Mouse (Mus musculus): Measurements from ENCODE around the gene Arhgef3. TPM values are rescaled to one million over a fixed set of nuclear protein-coding genes. Genes with fewer than 3 reads are reported as not detected.

Gene Arhgef3
- total RNA-seq (2012; rRNA removed), result 7.5 and 7.6 TPM in 2 replicates

DNA sequence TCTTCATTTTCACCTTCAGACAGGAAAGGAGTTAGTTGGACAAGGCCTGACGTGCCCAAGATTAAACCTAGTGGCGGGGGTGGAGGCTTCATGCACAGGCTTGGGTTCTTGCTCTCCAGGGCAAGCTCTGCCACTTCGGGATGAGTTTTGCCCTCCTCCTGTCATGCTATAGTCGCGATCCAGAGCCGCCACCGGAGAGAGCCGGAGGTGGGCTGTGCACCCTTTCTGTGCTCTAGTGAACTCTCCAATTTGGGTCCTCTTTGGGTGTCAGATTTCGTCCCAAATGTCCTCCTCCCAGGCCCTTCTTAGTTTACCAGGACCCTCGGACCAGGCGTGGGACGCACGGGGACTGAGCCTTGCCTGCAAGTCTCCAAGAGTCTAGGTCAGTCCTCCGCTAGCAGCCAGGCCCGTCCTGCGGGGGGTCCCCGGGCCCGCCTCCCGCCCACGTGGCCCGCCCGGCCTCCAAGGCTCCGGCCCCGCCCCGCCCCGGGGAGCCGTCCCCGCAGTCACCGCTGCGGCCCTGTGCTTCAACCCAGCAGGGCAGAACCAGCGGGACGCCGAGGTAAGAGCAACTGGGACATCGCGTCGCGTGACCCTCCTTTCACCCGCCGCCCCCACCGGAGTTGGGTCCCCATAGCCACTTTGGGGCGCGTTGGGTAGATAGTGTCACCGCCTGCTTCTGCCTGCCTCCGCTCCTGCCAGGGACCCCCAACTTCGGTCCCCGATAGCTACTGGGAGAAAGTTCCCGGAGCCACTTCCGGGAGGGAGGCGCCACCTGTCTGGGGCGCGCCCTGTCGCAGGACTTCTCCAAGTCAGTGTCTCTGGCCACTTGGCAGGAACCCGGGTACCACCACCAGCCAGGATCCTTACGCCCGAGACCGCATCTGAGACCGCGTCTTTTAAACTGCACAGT, at the start of gene Arhgef3:
TSS of gene Arhgef3 (plus strand) at position 538 of the 913 bp plus-strand sequence.
- H3K4me1 ChIP-seq (ENCODE audit: control insufficient read depth in 2 of 2, insufficient read depth in 2 of 2, low read length in 2 of 2, poor library complexity in 1 of 2), result no peaks in the 10 kb centered on the region
- H3K27ac ChIP-seq (ENCODE audit: insufficient read depth, low read depth, low read length, poor library complexity, severe bottlenecking), result no peak within 1 kb of the TSS
- no peak for DNase-seq (ENCODE audit: low read depth, low spot score)
- peak within 1 kb of the TSS; percentile 71 for H3K4me3 ChIP-seq (ENCODE audit: insufficient read depth in 1 of 2, low read depth in 1 of 2, low read length in 2 of 2, poor library complexity in 1 of 2, severe bottlenecking in 1 of 2)
- H3K36me3 ChIP-seq (ENCODE audit: control insufficient read depth, insufficient read depth, low read length, poor library complexity, severe bottlenecking), result no peaks in the 10 kb centered on the region
- H3K9me3 ChIP-seq (ENCODE audit: control insufficient read depth, insufficient read depth, low read depth, low read length), result no peaks in the 10 kb centered on the region
- TF ChIP-seq CHD2 (IDR thresholded peaks at IDR 0.05; ENCODE audit: low read depth, low read length) (no peak), ZC3H11A (IDR thresholded peaks at IDR 0.05; ENCODE audit: borderline replicate concordance, low read depth, low read length) (no peak), ZNF384 (IDR thresholded peaks at IDR 0.05; ENCODE audit: low read depth, low read length) (no peak), HCFC1 (IDR thresholded peaks at IDR 0.05; ENCODE audit: borderline replicate concordance, insufficient read depth, low read length) (no peak), MAFK (IDR thresholded peaks at IDR 0.05; ENCODE audit: insufficient read depth, low read depth, low read length) (no peak)
- peak within 1 kb of the TSS; percentile 37 for H3K9ac ChIP-seq (ENCODE audit: insufficient read depth, low read depth, low read length, poor library complexity, severe bottlenecking)
- in situ Hi-C loops (cut with MboI; ENCODE audit: low sequenced_read_pairs in 2 of 2, unreplicated experiment in 2 of 2), result loop anchor here in 1 of 2 experiments (5.0 kb wide), 1 partner anchor 68 kb away; no protein-coding TSS in a partner anchor

DNA sequence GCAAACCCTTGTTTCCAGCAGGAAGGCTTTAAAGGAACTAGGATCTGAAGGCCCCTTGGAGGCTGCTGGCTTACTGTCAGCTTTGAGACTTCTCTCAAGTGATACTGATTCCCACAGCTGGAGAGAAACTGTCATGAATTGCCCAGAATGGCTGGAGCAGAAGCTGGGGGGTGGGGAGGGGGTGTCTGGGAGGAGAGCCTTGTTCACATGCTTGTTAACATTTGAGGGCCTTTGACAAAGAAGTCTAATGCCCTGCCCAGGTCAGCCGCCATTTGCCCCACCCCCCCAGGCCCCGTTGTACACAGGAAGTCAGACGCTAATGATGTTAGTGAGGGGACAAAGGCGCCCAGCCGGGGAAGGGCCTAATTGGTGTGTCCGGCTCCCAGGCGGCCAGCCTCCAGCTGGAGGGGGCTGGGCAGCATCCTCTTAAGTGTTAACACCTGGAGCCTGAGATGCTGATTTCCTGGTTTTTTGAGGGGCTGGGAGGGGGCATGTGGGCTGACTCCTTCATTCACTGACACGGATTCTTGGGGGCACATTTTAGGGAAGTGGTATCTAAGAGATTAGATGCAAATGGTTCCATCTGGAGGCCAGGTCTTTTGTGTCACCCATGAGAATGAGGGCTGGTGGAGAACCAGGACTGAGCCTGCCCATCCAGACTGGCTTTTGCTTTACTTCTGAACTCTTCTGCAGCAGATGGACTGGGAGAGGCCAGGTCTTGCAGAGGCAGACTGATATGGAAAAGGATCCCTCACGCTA, 48.3 kb upstream of the Arhgef3 start:
- H3K27ac ChIP-seq (ENCODE audit: insufficient read depth, low read depth, low read length, poor library complexity, severe bottlenecking), result peak overlapping the region; percentile 81
- H3K4me1 ChIP-seq (ENCODE audit: control insufficient read depth in 2 of 2, insufficient read depth in 2 of 2, low read length in 2 of 2, poor library complexity in 1 of 2), result peaks cover 24 to 47% of the 10 kb centered on the region in 2 experiments
- peak; percentile 47 for DNase-seq (ENCODE audit: low read depth, low spot score)
- H3K36me3 ChIP-seq (ENCODE audit: control insufficient read depth, insufficient read depth, low read length, poor library complexity, severe bottlenecking), result no peaks in the 10 kb centered on the region
- TF ChIP-seq MAFK (IDR thresholded peaks at IDR 0.05; ENCODE audit: insufficient read depth, low read depth, low read length), result no peak
- no peak for TF ChIP-seq HCFC1 (IDR thresholded peaks at IDR 0.05; ENCODE audit: borderline replicate concordance, insufficient read depth, low read length)
- TF ChIP-seq ZNF384 (IDR thresholded peaks at IDR 0.05; ENCODE audit: low read depth, low read length), result no peak
- peak overlapping the region in 1 of 2 experiments; percentile 1; a peak in 1 of 4 replicates for H3K4me3 ChIP-seq (ENCODE audit: insufficient read depth in 1 of 2, low read depth in 1 of 2, low read length in 2 of 2, poor library complexity in 1 of 2, severe bottlenecking in 1 of 2)
- H3K9ac ChIP-seq (ENCODE audit: insufficient read depth, low read depth, low read length, poor library complexity, severe bottlenecking), result peak overlapping the region; percentile 27; the same call in 1 of the 2 replicates
- no peaks in the 10 kb centered on the region for H3K9me3 ChIP-seq (ENCODE audit: control insufficient read depth, insufficient read depth, low read depth, low read length)
- in situ Hi-C loops (cut with MboI; ENCODE audit: low sequenced_read_pairs in 2 of 2, unreplicated experiment in 2 of 2), result no loop called here

DNA sequence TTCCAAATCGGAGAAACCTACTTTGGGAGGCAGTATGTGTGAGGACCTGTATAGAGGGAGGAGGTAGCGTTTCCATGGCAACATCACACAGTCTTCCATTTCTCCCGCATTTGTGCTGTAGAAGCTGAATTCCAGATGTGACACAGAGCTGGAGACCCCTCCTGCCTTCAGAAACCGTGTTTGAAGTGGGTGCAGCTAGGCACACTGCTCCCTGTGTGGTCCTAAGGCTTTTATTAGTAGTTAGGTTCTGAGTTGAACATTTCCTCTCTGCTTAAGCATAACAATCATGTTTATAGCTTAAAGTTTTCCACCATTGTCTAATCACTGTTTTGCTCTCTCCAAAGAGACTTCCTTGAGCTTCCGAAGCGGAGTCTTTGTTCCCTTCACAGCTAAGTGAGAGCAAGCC, 46.8 kb upstream of the Arhgef3 start:
- DNase-seq (ENCODE audit: low read depth, low spot score), result peak; percentile 78
- in situ Hi-C loops (cut with MboI; ENCODE audit: low sequenced_read_pairs in 2 of 2, unreplicated experiment in 2 of 2), result no loop called here
- Histone ChIP-seq H3K9ac (ENCODE audit: insufficient read depth, low read depth, low read length, poor library complexity, severe bottlenecking) (no peak overlapping the region), H3K36me3 (ENCODE audit: control insufficient read depth, insufficient read depth, low read length, poor library complexity, severe bottlenecking) (no peaks in the 10 kb centered on the region; the same call in 1 of the 2 replicates), H3K9me3 (ENCODE audit: control insufficient read depth, insufficient read depth, low read depth, low read length) (no peaks in the 10 kb centered on the region), H3K4me3 (ENCODE audit: insufficient read depth in 1 of 2, low read depth in 1 of 2, low read length in 2 of 2, poor library complexity in 1 of 2, severe bottlenecking in 1 of 2) (no peak overlapping the region), H3K4me1 (ENCODE audit: control insufficient read depth in 2 of 2, insufficient read depth in 2 of 2, low read length in 2 of 2, poor library complexity in 1 of 2) (peaks cover 20 to 51% of the 10 kb centered on the region in 2 experiments), H3K27ac (ENCODE audit: insufficient read depth, low read depth, low read length, poor library complexity, severe bottlenecking) (peak overlapping the region; percentile 72)
- no peak for TF ChIP-seq MAFK (IDR thresholded peaks at IDR 0.05; ENCODE audit: insufficient read depth, low read depth, low read length)
- TF ChIP-seq CHD2 (IDR thresholded peaks at IDR 0.05; ENCODE audit: low read depth, low read length), result peak; percentile 67; the same call in 1 of the 2 replicates
- TF ChIP-seq ZC3H11A (IDR thresholded peaks at IDR 0.05; ENCODE audit: borderline replicate concordance, low read depth, low read length), result no peak
- TF ChIP-seq HCFC1 (IDR thresholded peaks at IDR 0.05; ENCODE audit: borderline replicate concordance, insufficient read depth, low read length), result no peak
- TF ChIP-seq ZNF384 (IDR thresholded peaks at IDR 0.05; ENCODE audit: low read depth, low read length), result no peak

DNA sequence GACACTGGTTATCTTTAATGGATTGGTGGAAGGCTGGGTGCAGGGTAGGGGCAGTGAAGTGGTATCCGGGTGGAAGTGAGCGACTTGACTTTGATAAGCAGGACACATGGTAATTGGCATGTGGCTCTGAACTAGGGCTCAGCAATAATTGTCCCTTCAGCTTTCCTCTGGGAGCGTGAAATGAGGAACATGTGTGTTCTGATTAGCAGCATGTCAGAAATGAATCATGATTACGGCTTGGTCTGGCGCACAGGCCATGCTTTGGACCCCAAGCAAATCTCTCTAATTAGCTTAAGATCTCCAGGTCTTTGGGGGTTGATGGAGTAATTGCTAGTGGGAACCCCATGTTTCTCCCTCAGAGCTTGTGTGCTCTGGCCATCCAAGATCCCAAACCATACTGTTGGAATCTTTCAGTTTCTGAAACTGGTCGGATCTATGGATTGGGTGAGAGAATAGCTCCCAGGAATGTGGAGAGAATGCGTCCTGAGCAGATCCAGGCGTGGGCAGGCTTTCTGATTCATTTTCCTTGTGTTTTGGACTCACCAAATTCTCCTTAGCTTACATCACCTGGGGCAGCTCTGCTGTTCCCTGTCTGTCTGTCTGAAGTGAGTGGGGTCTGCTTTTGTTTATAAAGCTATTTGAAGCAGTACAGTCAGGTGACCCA, 45.1 kb upstream of the Arhgef3 start:
- DNase-seq (ENCODE audit: low read depth, low spot score), result no peak
- in situ Hi-C loops (cut with MboI; ENCODE audit: low sequenced_read_pairs in 2 of 2, unreplicated experiment in 2 of 2), result no loop called here
- Histone ChIP-seq H3K27ac (ENCODE audit: insufficient read depth, low read depth, low read length, poor library complexity, severe bottlenecking) (peak overlapping the region; percentile 58), H3K9me3 (ENCODE audit: control insufficient read depth, insufficient read depth, low read depth, low read length) (no peaks in the 10 kb centered on the region), H3K4me3 (ENCODE audit: insufficient read depth in 1 of 2, low read depth in 1 of 2, low read length in 2 of 2, poor library complexity in 1 of 2, severe bottlenecking in 1 of 2) (no peak overlapping the region), H3K4me1 (ENCODE audit: control insufficient read depth in 2 of 2, insufficient read depth in 2 of 2, low read length in 2 of 2, poor library complexity in 1 of 2) (peaks cover 19 to 45% of the 10 kb centered on the region in 2 experiments), H3K36me3 (ENCODE audit: control insufficient read depth, insufficient read depth, low read length, poor library complexity, severe bottlenecking) (no peaks in the 10 kb centered on the region; the same call in 1 of the 2 replicates), H3K9ac (ENCODE audit: insufficient read depth, low read depth, low read length, poor library complexity, severe bottlenecking) (peak overlapping the region; percentile 14; the same call in 1 of the 2 replicates)
- TF ChIP-seq ZC3H11A (IDR thresholded peaks at IDR 0.05; ENCODE audit: borderline replicate concordance, low read depth, low read length), result no peak
- TF ChIP-seq CHD2 (IDR thresholded peaks at IDR 0.05; ENCODE audit: low read depth, low read length), result no peak

Measured in ES-E14 (cell line).